9 mouse cellular contexts compared by ENCODE assay signal in the genomic region with DNA sequence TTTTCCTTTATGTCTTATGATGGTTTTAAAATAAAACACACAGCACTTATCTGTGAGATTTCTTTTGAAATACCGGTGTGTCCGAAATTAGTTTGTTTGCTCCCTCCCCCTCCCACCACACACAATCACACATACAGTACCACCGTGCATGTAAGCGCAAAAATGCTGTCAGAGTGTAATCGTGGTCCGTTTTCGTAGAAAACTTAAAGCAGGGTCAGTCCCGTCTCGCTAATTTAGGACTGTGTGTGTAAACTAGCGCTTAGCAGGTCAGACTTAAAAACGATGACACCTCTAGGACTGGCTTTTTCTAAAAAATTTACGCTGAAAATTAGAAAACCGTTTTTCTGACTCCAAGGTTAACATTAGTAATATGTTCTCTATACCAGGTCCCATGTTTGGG.
DNase-seq lines count a peak whose midpoint lies in the region; ATAC-seq lines count a peak whose summit lies in the region.
"Had no signal": no experiment of that assay in that cellular context is flagged by ENCODE, and none has a peak within 500 bp of the region (broad histone marks: within the 10 kb centered on the region; RNA-seq: fewer than 3 reads in every experiment).

No protein-coding gene starts in this region.

- no peak for DNase-seq in kidney, postnatal 10 days
- peak; percentile 53 for DNase-seq in midbrain, embryonic 14.5 days
- no peak for DNase-seq in thymus, postnatal 4 days

- H3K27me3 ChIP-seq in kidney, embryonic 15.5 days = 0 out of 2 replicates have a peak, but pooled peaks cover 3% of the 10 kb centered on the region
- peaks cover 58% of the 10 kb centered on the region for H3K27me3 ChIP-seq in embryonic facial prominence, embryonic 13.5 days
- peaks cover 8% of the 10 kb centered on the region for H3K27me3 ChIP-seq in hindbrain, embryonic 16.5 days (replicated peaks; ENCODE audit: control insufficient read depth, insufficient read depth, low read length)
- H3K27me3 ChIP-seq in midbrain, embryonic 14.5 days (ENCODE audit: control insufficient read depth, insufficient read depth, low read length) = peaks cover 13% of the 10 kb centered on the region

- H3K36me3 ChIP-seq in kidney, embryonic 15.5 days = no peaks in the 10 kb centered on the region
- H3K36me3 ChIP-seq in embryonic facial prominence, embryonic 13.5 days = no peaks in the 10 kb centered on the region
- H3K36me3 ChIP-seq in hindbrain, embryonic 16.5 days (ENCODE audit: control insufficient read depth, insufficient read depth, low read length) = no peaks in the 10 kb centered on the region
- no peaks in the 10 kb centered on the region for H3K36me3 ChIP-seq in midbrain, embryonic 14.5 days (ENCODE audit: control insufficient read depth, insufficient read depth, low read length)

- ATAC-seq in kidney, embryonic 15.5 days (replicated peaks; ENCODE audit: low FRiP score) = no peak
- ATAC-seq in embryonic facial prominence, embryonic 13.5 days (ENCODE audit: insufficient number of reproducible peaks, insufficient read depth, low FRiP score, low TSS enrichment, low read depth) = no peak
- ATAC-seq in hindbrain, embryonic 16.5 days = no peak
- ATAC-seq in midbrain, embryonic 14.5 days (ENCODE audit: low FRiP score, low TSS enrichment) = no peak
- ATAC-seq in granulocyte monocyte progenitor cell, adult 5-6 weeks (replicated peaks; ENCODE audit: poor library complexity, severe bottlenecking) = no peak
- no peak for ATAC-seq in erythroblast, adult 5-6 weeks (replicated peaks; ENCODE audit: low FRiP score, poor library complexity, severe bottlenecking)

- 7% methylated on average over 13 of the region's 13 CpGs for WGBS in kidney, embryonic 15.5 days
- 2% methylated on average over 13 of the region's 13 CpGs for WGBS in embryonic facial prominence, embryonic 13.5 days
- WGBS in hindbrain, embryonic 16.5 days = 3% methylated on average over 13 of the region's 13 CpGs
- 3% methylated on average over 13 of the region's 13 CpGs for WGBS in midbrain, embryonic 14.5 days

- peak overlapping the region; percentile 50 for H3K9ac ChIP-seq in kidney, embryonic 15.5 days
- H3K9ac ChIP-seq in embryonic facial prominence, embryonic 13.5 days = peak overlapping the region; percentile 65; the same call in 1 of the 2 replicates
- peak overlapping the region; percentile 64 for H3K9ac ChIP-seq in hindbrain, embryonic 16.5 days (ENCODE audit: low read depth, low read length)
- peak overlapping the region; percentile 65 for H3K9ac ChIP-seq in midbrain, embryonic 14.5 days (replicated peaks; ENCODE audit: low read length)

- peaks cover 22% of the 10 kb centered on the region for H3K4me1 ChIP-seq in kidney, embryonic 15.5 days
- H3K4me1 ChIP-seq in embryonic facial prominence, embryonic 13.5 days = peaks cover 19% of the 10 kb centered on the region
- H3K4me1 ChIP-seq in hindbrain, embryonic 16.5 days (ENCODE audit: control insufficient read depth, insufficient read depth, low read depth, low read length) = peaks cover 12% of the 10 kb centered on the region
- H3K4me1 ChIP-seq in midbrain, embryonic 14.5 days (ENCODE audit: control insufficient read depth, insufficient read depth, low read length) = peaks cover 6% of the 10 kb centered on the region; the same call in 1 of the 2 replicates

- H3K4me2 ChIP-seq in kidney, embryonic 15.5 days = peak overlapping the region; percentile 95
- H3K4me2 ChIP-seq in embryonic facial prominence, embryonic 13.5 days = peak overlapping the region; percentile 96
- peak overlapping the region; percentile 86 for H3K4me2 ChIP-seq in hindbrain, embryonic 16.5 days (ENCODE audit: low read length)
- peak overlapping the region; percentile 98 for H3K4me2 ChIP-seq in midbrain, embryonic 14.5 days (ENCODE audit: low read length)

- no peaks in the 10 kb centered on the region for H3K9me3 ChIP-seq in kidney, embryonic 15.5 days (replicated peaks)
- H3K9me3 ChIP-seq in embryonic facial prominence, embryonic 13.5 days = no peaks in the 10 kb centered on the region
- no peaks in the 10 kb centered on the region for H3K9me3 ChIP-seq in hindbrain, embryonic 16.5 days (ENCODE audit: control insufficient read depth, low read length)
- no peaks in the 10 kb centered on the region for H3K9me3 ChIP-seq in midbrain, embryonic 14.5 days (ENCODE audit: control insufficient read depth, low read length)

- H3K4me3 ChIP-seq in kidney, embryonic 15.5 days (replicated peaks) = peak overlapping the region; percentile 56
- H3K4me3 ChIP-seq in embryonic facial prominence, embryonic 13.5 days = peak overlapping the region; percentile 54
- H3K4me3 ChIP-seq in hindbrain, embryonic 16.5 days (ENCODE audit: low read length) = peak overlapping the region; percentile 53
- H3K4me3 ChIP-seq in midbrain, embryonic 14.5 days (replicated peaks; ENCODE audit: low read depth, low read length) = peak overlapping the region; percentile 49

- no peak overlapping the region; the same call in 1 of the 2 replicates for H3K27ac ChIP-seq in kidney, embryonic 15.5 days
- H3K27ac ChIP-seq in embryonic facial prominence, embryonic 13.5 days = no peak overlapping the region
- no peak overlapping the region for H3K27ac ChIP-seq in hindbrain, embryonic 16.5 days (ENCODE audit: low read depth, low read length)
- no peak overlapping the region for H3K27ac ChIP-seq in midbrain, embryonic 14.5 days (replicated peaks; ENCODE audit: low read depth, low read length)
- H3K27ac ChIP-seq: macrophage had no signal
